Mouse (Mus musculus) liver, embryonic 14.5 days (tissue): ENCODE results near the gene Meig1. TPM values are rescaled to one million over a fixed set of nuclear protein-coding genes. Genes with fewer than 3 reads are reported as not detected.
"Not testable (repeated sequence)": the region's sequence is repeated elsewhere in the genome, so short reads cannot be mapped to it uniquely, and the experiment has no call there.

Experiments used
- ATAC-seq: fragments of 200-750 bp; cut with Nextera tagmentation; 2 replicates; pipeline ENCODE4 v1.8.0; 2017; ENCODE audit warnings: moderate number of reproducible peaks, mild to moderate bottlenecking, moderate library complexity; ENCODE audit not compliant: insufficient read depth
- DNase-seq, 3 experiments: peaks; one replicate each; pipeline ENCODE4 v3.0.0-alpha.2; 2012 to 2013; ENCODE audit warnings: low read depth in 3 of 3, low spot score in 3 of 3
- H3K27ac ChIP-seq: fragments of 300-500 bp; sonication (generic); 2 replicates; pipeline ENCODE4 v1.5.1; 2014; ENCODE audit warnings: moderate library complexity, mild to moderate bottlenecking, control low read depth, inconsistent platforms
- H3K27me3 ChIP-seq: fragments of 300-500 bp; sonication (generic); 2 replicates; pipeline ENCODE4 v1.6.1; 2014; ENCODE audit warnings: mild to moderate bottlenecking, low read length, moderate library complexity; ENCODE audit not compliant: control insufficient read depth, insufficient read depth
- H3K36me3 ChIP-seq: fragments of 300-500 bp; sonication (generic); replicated peaks from 2 replicates; pipeline ENCODE4 v1.6.1; 2014; ENCODE audit warnings: low read depth; ENCODE audit not compliant: control insufficient read depth, insufficient read depth
- H3K4me1 ChIP-seq, 2 experiments: fragments of 200-500 bp in 1 of 2; fragments of 300-500 bp in 1 of 2; sonication (generic) in 1 of 2; replicated peaks; 2 replicates each; pipeline ENCODE4 v1.6.1; 2012 to 2014; ENCODE audit warnings: antibody characterized with exemption in 1 of 2, inconsistent platforms in 1 of 2, low read length in 1 of 2; ENCODE audit not compliant: control insufficient read depth in 2 of 2, insufficient read depth in 2 of 2
- H3K4me2 ChIP-seq: fragments of 300-500 bp; sonication (generic); 2 replicates; pipeline ENCODE4 v1.6.1; 2014; ENCODE audit warnings: low read depth, mild to moderate bottlenecking, control low read depth, moderate library complexity
- H3K4me3 ChIP-seq, 2 experiments: fragments of 200-500 bp in 1 of 2; fragments of 300-500 bp in 1 of 2; sonication (generic) in 1 of 2; 2 replicates each; pipeline ENCODE4 v1.5.1; 2012 to 2014; ENCODE audit warnings: low read depth in 2 of 2, low read length in 2 of 2, mild to moderate bottlenecking in 2 of 2, control low read depth in 1 of 2, inconsistent platforms in 1 of 2, moderate library complexity in 1 of 2; ENCODE audit not compliant: insufficient read depth in 1 of 2
- H3K9ac ChIP-seq: fragments of 300-500 bp; sonication (generic); replicated peaks from 2 replicates; pipeline ENCODE4 v1.6.1; 2014; ENCODE audit warnings: mild to moderate bottlenecking, control low read depth, moderate library complexity
- H3K9me3 ChIP-seq: fragments of 300-500 bp; sonication (generic); 2 replicates; pipeline ENCODE4 v1.6.1; 2016; ENCODE audit warnings: low read length, mixed read lengths; ENCODE audit not compliant: control insufficient read depth
- CTCF ChIP-seq: IDR thresholded peaks from 2 replicates; pipeline ENCODE4 v1.5.1; 2016; ENCODE audit warnings: antibody characterized with exemption, low read depth, control low read depth
- EP300 ChIP-seq: IDR thresholded peaks from 2 replicates; pipeline ENCODE4 v1.6.1; 2016; ENCODE audit warnings: antibody characterized with exemption, low read depth
- WGBS: fragments of 180-500 bp; shearing (Covaris S2); extraction: QIAGEN DNeasy Blood & Tissue Kit; methylation state at CpG from one replicate; pipeline ENCODE4 v1.1.7; 2014; ENCODE audit not compliant: insufficient replicate concordance; 5-methylcytosine and 5-hydroxymethylcytosine counted together
- polyA plus RNA-seq, 2 experiments: library from polyadenylated mRNA; depleted of rRNA in 1 of 2; stranded (reverse) in 1 of 2; unstranded in 1 of 2; fragments of >200 nt; fragmentation: Nextera tagmentation in 1 of 2; extraction: Ambion mirVana in 1 of 2; gene quantifications; 2 replicates each; pipeline versions ENCODE4 v1.2.1 to v1.2.3; 2012 to 2014

Gene Meig1
- polyA plus RNA-seq, 2 experiments, result not detected

DNA sequence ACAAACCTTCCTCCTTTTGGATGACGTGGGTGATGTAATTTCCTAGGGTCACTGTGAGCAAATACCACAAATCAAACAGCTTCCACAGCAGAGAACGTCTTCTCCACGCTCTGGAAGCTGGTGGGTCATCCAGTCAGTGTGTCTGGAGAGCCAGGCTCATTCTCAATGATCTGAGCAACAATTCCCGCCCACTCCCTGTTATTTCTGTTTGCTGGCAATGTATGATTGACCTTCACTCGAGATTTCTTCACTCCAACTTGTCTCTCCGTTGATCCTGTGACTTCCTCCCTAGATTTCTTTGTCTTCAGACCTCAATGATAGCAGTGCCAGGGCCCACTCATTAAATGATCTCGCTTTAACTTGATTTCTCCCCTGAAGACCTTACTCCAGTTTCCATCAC, 14.7 kb downstream of the Meig1 start:
- Histone ChIP-seq H3K27me3 (no peaks in the 10 kb centered on the region), H3K4me1 (no peaks in the 10 kb centered on the region), H3K9ac (no peak overlapping the region), H3K4me2 (no peak overlapping the region), H3K36me3 (no peaks in the 10 kb centered on the region), H3K27ac (no peak overlapping the region), H3K4me3 (no peak overlapping the region), H3K9me3 (no peaks in the 10 kb centered on the region)
- no peak for DNase-seq
- 38% methylated on average over 7 of the region's 7 CpGs for WGBS
- TF ChIP-seq EP300 (no peak), CTCF (no peak)
- ATAC-seq, result no peak

- no peak overlapping the region for H3K27ac ChIP-seq
- H3K4me3 ChIP-seq, result no peak overlapping the region
- 59% methylated on average over 4 of the region's 4 CpGs for WGBS
Measured at GRCm38 (mm10) chr2:3405981-3406380, 16.5 kb downstream of the Meig1 start.

GRCm38 (mm10) chr2:3397110-3397509, 25.3 kb downstream of the Meig1 start, which contains the start of gene Olah:
TSS of gene Olah (minus strand) at chr2:3397210.
- H3K27ac ChIP-seq, H3K9me3 ChIP-seq, DNase-seq, H3K9ac ChIP-seq, H3K4me2 ChIP-seq, H3K36me3 ChIP-seq, H3K4me3 ChIP-seq, H3K27me3 ChIP-seq, ATAC-seq, H3K4me1 ChIP-seq: not testable (repeated sequence)
- 53% methylated on average over 10 of the region's 10 CpGs for WGBS

More at GRCm38 (mm10) chr2:3405981-3406380, 16.5 kb downstream of the Meig1 start:
- Histone ChIP-seq H3K4me2 (no peak overlapping the region), H3K9ac (no peak overlapping the region), H3K27me3 (no peaks in the 10 kb centered on the region), H3K9me3 (no peaks in the 10 kb centered on the region), H3K4me1 (no peaks in the 10 kb centered on the region), H3K36me3 (no peaks in the 10 kb centered on the region)
- ATAC-seq (no peak), DNase-seq (no peak)
- TF ChIP-seq EP300 (no peak), CTCF (no peak)

GRCm38 (mm10) chr2:3391945-3392344, 30.5 kb downstream of the Meig1 start:
- WGBS, result 45% methylated on average over 2 of the region's 2 CpGs
- ATAC-seq, result no peak
- Histone ChIP-seq H3K27me3 (no peaks in the 10 kb centered on the region), H3K4me2 (no peak overlapping the region), H3K9me3 (no peaks in the 10 kb centered on the region), H3K36me3 (no peaks in the 10 kb centered on the region), H3K4me1 (no peaks in the 10 kb centered on the region), H3K27ac (no peak overlapping the region), H3K4me3 (no peak overlapping the region), H3K9ac (no peak overlapping the region)
- TF ChIP-seq CTCF (no peak), EP300 (no peak)
- no peak for DNase-seq

DNA sequence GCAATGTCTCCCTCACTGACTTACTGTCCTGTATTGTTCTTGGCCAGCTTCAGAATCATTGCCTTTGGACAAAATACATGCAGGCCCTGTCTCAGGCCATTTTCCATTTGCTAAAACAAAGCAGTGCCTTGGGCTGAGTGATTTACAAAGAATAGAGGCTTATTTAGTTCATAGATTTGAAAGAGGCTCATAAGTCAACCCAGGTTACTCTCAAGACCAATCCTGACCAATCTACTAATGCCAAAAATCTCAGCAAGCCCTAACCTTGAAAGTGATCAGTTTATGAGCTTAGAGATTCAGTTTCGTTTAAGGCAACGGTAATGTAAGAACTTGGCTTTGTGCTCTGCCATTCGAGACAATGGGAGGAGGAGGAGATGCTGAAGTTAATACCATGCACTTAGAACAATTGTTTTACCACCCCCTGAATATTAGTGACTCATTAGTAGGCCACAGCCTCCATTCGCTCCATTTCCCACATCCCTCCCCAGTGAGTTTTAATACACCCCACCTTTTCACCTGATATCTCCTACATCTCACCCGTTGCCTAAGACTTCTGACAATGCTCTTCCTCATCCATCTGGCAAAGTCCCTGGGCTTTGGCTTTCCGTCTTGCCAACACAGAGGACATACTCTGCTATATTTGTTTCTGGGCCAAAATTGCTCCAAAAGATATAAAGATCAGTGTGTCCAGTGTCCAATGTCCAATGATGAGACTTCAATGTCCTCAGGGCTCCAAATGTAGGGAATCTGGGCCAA, 35.2 kb downstream of the Meig1 start:
- Histone ChIP-seq H3K4me3 (no peak overlapping the region), H3K36me3 (no peaks in the 10 kb centered on the region), H3K9me3 (no peaks in the 10 kb centered on the region), H3K27ac (no peak overlapping the region), H3K4me1 (no peaks in the 10 kb centered on the region), H3K9ac (no peak overlapping the region), H3K27me3 (no peaks in the 10 kb centered on the region), H3K4me2 (no peak overlapping the region)
- TF ChIP-seq EP300, result no peak
- TF ChIP-seq CTCF, result no peak
- DNase-seq, result no peak
- no peak for ATAC-seq
- WGBS, result 52% methylated on average over 6 of the region's 6 CpGs
